Mouse (Mus musculus) liver, postnatal 0 days (tissue): Measurements from ENCODE around the gene Disp1. TPM values are rescaled to one million over a fixed set of nuclear protein-coding genes. Genes with fewer than 3 reads are reported as not detected.

Experiments used
- ATAC-seq: fragments of 200-750 bp; cut with Nextera tagmentation; 2 replicates; pipeline ENCODE4 v1.8.0; 2017; ENCODE audit warnings: mild to moderate bottlenecking, moderate library complexity
- DNase-seq: peaks from one replicate; pipeline ENCODE4 v3.0.0-alpha.2; 2016
- H3K27ac ChIP-seq: fragments of 300-500 bp; sonication (generic); 2 replicates; pipeline ENCODE4 v1.5.1; 2014; ENCODE audit warnings: antibody characterized with exemption, moderate library complexity, mild to moderate bottlenecking, low read depth
- H3K27me3 ChIP-seq: fragments of 300-500 bp; sonication (generic); 2 replicates; pipeline ENCODE4 v1.6.1; 2014; ENCODE audit warnings: low read length, control low read depth, mixed read lengths; ENCODE audit not compliant: insufficient read depth
- H3K36me3 ChIP-seq: fragments of 300-500 bp; sonication (generic); replicated peaks from 2 replicates; pipeline ENCODE4 v1.6.1; 2014; ENCODE audit warnings: mild to moderate bottlenecking, control low read depth, low read length, moderate library complexity, mixed read lengths; ENCODE audit not compliant: insufficient read depth
- H3K4me1 ChIP-seq: fragments of 300-500 bp; sonication (generic); 2 replicates; pipeline ENCODE4 v1.6.1; 2014; ENCODE audit warnings: antibody characterized with exemption, mild to moderate bottlenecking, control low read depth; ENCODE audit not compliant: insufficient read depth
- H3K4me2 ChIP-seq: fragments of 300-500 bp; sonication (generic); 2 replicates; pipeline ENCODE4 v1.6.1; 2014; ENCODE audit warnings: low read depth, mild to moderate bottlenecking, low read length, moderate library complexity, mixed read lengths
- H3K4me3 ChIP-seq: fragments of 300-500 bp; sonication (generic); 2 replicates; pipeline ENCODE4 v1.5.1; 2014; ENCODE audit warnings: low read depth, low read length
- H3K9ac ChIP-seq: fragments of 300-500 bp; sonication (generic); replicated peaks from 2 replicates; pipeline ENCODE4 v1.6.1; 2014; ENCODE audit warnings: mild to moderate bottlenecking, moderate library complexity
- H3K9me3 ChIP-seq: fragments of 300-500 bp; sonication (generic); 2 replicates; pipeline ENCODE4 v1.6.1; 2016; ENCODE audit warnings: mild to moderate bottlenecking, control low read depth, low read length, mixed read lengths
- CTCF ChIP-seq: sonication (generic); IDR thresholded peaks from 2 replicates; pipeline ENCODE4 v1.5.1; 2016; ENCODE audit warnings: antibody characterized with exemption, low read depth
- EP300 ChIP-seq: IDR thresholded peaks from 2 replicates; pipeline ENCODE4 v1.6.1; 2016; ENCODE audit warnings: antibody characterized with exemption, low read depth, mild to moderate bottlenecking
- WGBS: fragments of 180-500 bp; shearing (Covaris S2); extraction: QIAGEN DNeasy Blood & Tissue Kit; methylation state at CpG from one replicate; pipeline ENCODE4 v1.1.7; 2014; ENCODE audit not compliant: insufficient replicate concordance; 5-methylcytosine and 5-hydroxymethylcytosine counted together
- polyA plus RNA-seq: library from polyadenylated mRNA; unstranded; fragments of >200 nt; fragmentation: Nextera tagmentation; extraction: Ambion mirVana; gene quantifications from 2 replicates; pipeline ENCODE4 v1.2.1, GENCODE M21; 2015

Disp1 gene
- polyA plus RNA-seq, 1 experiment from 2014 or later: 1.9 TPM

DNA sequence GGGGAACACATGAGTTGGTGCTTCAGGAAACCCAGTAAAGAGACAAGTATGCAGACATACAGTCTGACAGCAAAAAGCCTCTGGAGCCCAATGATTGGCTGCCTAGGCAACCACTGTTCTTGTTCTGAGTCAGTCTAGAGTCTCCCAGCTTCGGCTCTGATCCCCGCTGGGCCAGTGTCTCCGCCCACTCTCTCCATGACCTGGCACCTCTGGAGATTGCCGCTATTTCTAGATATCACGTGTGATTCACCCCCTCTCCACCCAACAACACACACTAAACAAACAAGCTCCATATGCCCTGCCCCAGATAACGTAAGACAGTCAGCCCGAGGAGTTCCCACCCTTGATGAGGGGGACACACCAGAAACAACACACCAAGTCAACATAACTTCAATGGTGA lies 168.7 kb downstream of the Disp1 start:
- H3K9ac ChIP-seq: no peak overlapping the region
- no peaks in the 10 kb centered on the region for H3K36me3 ChIP-seq
- H3K4me3 ChIP-seq: no peak overlapping the region
- no peaks in the 10 kb centered on the region for H3K4me1 ChIP-seq
- ATAC-seq (no peak), DNase-seq (no peak)
- WGBS: 75% methylated on average over 7 of the region's 7 CpGs
- no peaks in the 10 kb centered on the region for H3K27me3 ChIP-seq
- H3K9me3 ChIP-seq: no peaks in the 10 kb centered on the region
- TF ChIP-seq EP300: no peak
- TF ChIP-seq CTCF: no peak
- no peak overlapping the region for H3K4me2 ChIP-seq
- H3K27ac ChIP-seq: no peak overlapping the region

DNA sequence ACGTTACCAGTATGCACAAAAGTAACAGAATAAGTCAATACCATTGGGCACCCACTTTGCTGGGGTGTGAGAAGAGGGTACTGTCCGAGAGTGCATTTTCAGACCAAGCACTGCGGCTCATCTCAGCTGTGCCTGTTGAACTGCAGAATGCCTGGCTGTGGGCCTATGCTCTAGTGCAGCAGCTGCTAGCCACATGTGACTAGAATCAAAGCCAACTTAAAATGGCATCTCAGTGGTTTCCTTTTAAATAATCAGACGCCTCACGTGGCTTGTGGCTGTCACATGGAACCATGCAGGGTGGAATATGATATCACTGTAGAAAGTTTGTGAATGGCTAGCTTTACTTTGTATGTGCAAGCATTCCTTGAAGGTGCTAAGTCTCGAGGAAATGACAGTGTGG lies 172.0 kb downstream of the Disp1 start:
- Histone ChIP-seq H3K9ac (no peak overlapping the region), H3K4me2 (no peak overlapping the region), H3K36me3 (no peaks in the 10 kb centered on the region), H3K27me3 (no peaks in the 10 kb centered on the region), H3K27ac (no peak overlapping the region), H3K9me3 (no peaks in the 10 kb centered on the region), H3K4me1 (no peaks in the 10 kb centered on the region), H3K4me3 (no peak overlapping the region)
- no peak for ATAC-seq
- WGBS: 75% methylated on average over 6 of the region's 6 CpGs
- no peak for TF ChIP-seq CTCF
- TF ChIP-seq EP300: no peak
- DNase-seq: no peak

DNA sequence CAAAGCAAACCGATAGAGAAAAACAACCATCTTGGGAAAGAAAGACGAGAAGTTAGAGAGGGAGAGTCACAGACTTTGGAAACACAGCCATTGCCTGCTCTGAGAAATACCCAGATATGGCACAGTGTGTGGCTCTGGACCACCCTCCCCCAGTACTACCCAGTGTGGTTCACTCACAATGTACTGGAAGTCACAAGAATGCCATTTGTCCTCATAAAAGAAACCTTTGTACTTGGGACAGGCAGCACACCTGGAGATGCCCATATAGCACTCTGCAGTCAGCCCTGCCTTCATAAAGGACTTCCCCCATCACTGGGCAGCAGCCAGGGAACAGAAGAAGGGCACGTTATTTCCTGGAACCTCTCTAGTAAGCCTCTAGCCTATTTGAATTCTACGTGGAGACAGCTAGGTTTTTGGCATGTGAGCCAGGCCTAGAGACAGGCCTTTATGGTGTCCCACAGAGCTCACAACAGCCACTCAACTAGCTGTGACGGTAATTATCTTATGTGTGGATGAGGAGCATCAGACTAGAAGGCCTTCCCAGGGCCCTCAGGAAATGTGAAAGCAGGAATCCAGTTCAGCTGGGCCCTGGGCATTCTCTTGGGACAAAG lies 173.3 kb downstream of the Disp1 start:
- Histone ChIP-seq H3K4me2 (no peak overlapping the region), H3K4me1 (no peaks in the 10 kb centered on the region), H3K4me3 (no peak overlapping the region), H3K36me3 (no peaks in the 10 kb centered on the region), H3K27me3 (no peaks in the 10 kb centered on the region), H3K27ac (no peak overlapping the region), H3K9ac (no peak overlapping the region), H3K9me3 (no peaks in the 10 kb centered on the region)
- ATAC-seq: no peak
- TF ChIP-seq CTCF: no peak
- TF ChIP-seq EP300: no peak
- no peak for DNase-seq
- whole genome bisulfite sequencing: 68% methylated on average over 5 of the region's 5 CpGs

DNA sequence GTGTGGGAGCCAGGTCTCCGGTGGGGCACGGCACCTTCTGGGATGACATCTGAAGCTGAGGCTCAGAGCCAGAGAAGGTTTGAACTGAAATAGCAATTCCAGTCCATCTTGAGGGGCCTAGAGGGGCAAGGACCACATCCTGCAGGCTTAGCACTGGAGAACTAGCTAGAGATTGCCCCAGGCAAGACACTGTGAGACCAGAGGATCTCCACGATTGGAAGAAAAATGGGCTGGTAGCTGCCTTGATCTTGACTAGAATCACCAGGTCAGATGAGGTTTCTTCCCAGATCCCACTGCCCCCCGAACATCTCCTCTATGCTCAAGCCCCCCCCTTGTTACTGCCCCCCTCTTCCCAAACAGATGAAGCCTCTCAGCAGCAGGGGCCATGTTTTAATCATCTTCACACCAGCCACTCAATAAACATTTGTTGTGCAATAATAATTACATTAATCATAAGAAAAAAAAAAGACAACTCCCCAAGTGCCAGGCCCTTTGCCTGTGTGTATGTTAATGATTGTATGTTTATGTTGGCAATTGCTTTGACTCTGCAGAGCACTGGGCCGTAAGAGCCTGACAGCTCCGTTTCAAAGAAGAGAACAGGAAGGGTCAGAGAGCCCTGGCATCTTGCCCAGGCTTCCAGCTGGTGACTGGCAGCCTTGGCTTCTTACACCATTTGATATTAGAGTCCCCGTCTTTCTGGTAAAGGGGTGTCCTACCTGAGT lies 174.0 kb downstream of the Disp1 start:
- H3K27ac ChIP-seq: no peak overlapping the region
- no peak overlapping the region for H3K4me2 ChIP-seq
- WGBS: 59% methylated on average over 7 of the region's 7 CpGs
- ATAC-seq (no peak), DNase-seq (no peak)
- H3K27me3 ChIP-seq: no peaks in the 10 kb centered on the region
- TF ChIP-seq EP300: no peak
- TF ChIP-seq CTCF: no peak
- H3K9me3 ChIP-seq: no peaks in the 10 kb centered on the region
- no peaks in the 10 kb centered on the region for H3K4me1 ChIP-seq
- H3K36me3 ChIP-seq: no peaks in the 10 kb centered on the region
- no peak overlapping the region for H3K4me3 ChIP-seq
- no peak overlapping the region for H3K9ac ChIP-seq

DNA sequence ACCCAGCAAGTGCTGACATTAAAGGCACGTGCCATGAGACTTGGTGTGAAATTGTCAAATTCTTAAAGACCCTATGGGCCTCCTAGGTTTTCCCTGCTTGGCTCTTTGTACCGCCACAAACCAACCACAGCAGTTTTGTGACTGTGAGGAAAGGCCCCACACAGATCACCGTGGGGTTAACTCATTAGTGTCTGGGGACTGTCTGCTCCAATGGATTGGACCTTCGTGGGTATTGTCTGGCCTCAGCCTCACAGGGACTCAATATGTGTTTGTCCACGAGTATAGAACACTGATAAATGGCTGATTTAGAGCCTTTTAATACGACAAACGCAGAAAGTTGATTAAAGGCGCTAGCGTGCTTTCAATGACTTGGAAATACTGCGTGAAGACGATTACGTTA lies 175.2 kb downstream of the Disp1 start:
- Histone ChIP-seq H3K4me1 (no peaks in the 10 kb centered on the region), H3K36me3 (no peaks in the 10 kb centered on the region), H3K27ac (no peak overlapping the region), H3K4me3 (no peak overlapping the region), H3K9me3 (no peaks in the 10 kb centered on the region), H3K4me2 (no peak overlapping the region), H3K27me3 (no peaks in the 10 kb centered on the region), H3K9ac (no peak overlapping the region)
- ATAC-seq (no peak), DNase-seq (no peak)
- TF ChIP-seq EP300 (no peak), CTCF (no peak)
- 78% methylated on average over 12 of the region's 12 CpGs for WGBS

DNA sequence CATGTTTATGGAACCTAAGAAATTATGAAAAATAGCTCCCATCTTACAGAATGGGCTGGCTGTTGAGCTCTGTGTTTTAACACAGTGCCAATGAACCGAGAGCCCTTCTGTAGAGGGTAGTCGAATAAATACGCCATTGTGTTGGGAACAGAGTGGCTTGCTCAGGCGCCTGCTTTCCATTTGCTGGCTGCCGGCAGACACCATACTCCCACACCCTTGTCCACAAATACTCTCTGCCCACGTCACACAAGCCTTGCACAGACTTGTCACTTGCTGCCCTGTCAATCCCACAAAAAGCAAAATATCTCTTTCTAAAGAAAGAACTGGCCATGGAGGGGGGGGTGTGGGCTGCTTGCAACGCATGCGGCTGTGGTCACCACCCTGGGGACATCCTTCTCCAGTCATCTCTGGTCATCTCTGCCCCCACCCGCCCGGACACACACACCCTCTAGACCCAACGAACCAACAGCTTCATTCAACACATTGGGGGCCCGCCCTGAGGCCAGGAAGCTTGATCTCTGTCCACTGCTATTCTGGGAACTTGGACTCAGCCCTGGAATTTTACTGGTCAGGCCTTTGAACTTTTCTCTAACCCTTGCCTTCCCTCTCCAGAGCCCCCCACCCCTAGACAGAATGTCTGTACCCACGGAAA lies 178.0 kb downstream of the Disp1 start:
- no peak overlapping the region for H3K4me2 ChIP-seq
- DNase-seq (no peak), ATAC-seq (no peak)
- H3K4me3 ChIP-seq: no peak overlapping the region
- H3K4me1 ChIP-seq: no peaks in the 10 kb centered on the region
- no peaks in the 10 kb centered on the region for H3K9me3 ChIP-seq
- TF ChIP-seq CTCF (no peak), EP300 (no peak)
- WGBS: 79% methylated on average over 13 of the region's 13 CpGs
- no peaks in the 10 kb centered on the region for H3K36me3 ChIP-seq
- H3K9ac ChIP-seq: no peak overlapping the region
- no peak overlapping the region for H3K27ac ChIP-seq
- no peaks in the 10 kb centered on the region for H3K27me3 ChIP-seq
